Mouse (Mus musculus) heart, adult 2 months (tissue): ENCODE measurements around the gene Usp54. TPM values are rescaled to one million over a fixed set of nuclear protein-coding genes. Genes with fewer than 3 reads are reported as not detected.

Source experiments
- DNase-seq, 2 experiments: peaks; one replicate each; pipeline ENCODE4 v3.0.0; 2021
- H3K27ac ChIP-seq: fragments of 200-600 bp; 2 replicates; pipeline ENCODE4 v1.8.1; 2022
- H3K27me3 ChIP-seq: fragments of 200-500 bp; 2 replicates; pipeline ENCODE4 v1.6.1; 2012; ENCODE audit warnings: mild to moderate bottlenecking, low read length, inconsistent platforms, mixed read lengths; ENCODE audit not compliant: control insufficient read depth, insufficient read depth
- H3K36me3 ChIP-seq: fragments of 200-500 bp; 2 replicates; pipeline ENCODE4 v1.6.1; 2012; ENCODE audit warnings: low read length, inconsistent platforms; ENCODE audit not compliant: control insufficient read depth, insufficient read depth
- H3K4me1 ChIP-seq: fragments of 200-500 bp; 2 replicates; pipeline ENCODE4 v1.6.1; 2011; ENCODE audit warnings: low read length; ENCODE audit not compliant: control insufficient read depth, insufficient read depth
- H3K4me3 ChIP-seq: fragments of 200-600 bp; 2 replicates; pipeline ENCODE4 v1.8.1; 2022
- H3K79me2 ChIP-seq: fragments of 200-500 bp; replicated peaks from 2 replicates; pipeline ENCODE4 v1.6.1; 2012; ENCODE audit warnings: mild to moderate bottlenecking, inconsistent platforms, low read length, moderate library complexity, mixed read lengths; ENCODE audit not compliant: control insufficient read depth, insufficient read depth
- H3K9ac ChIP-seq: fragments of 200-500 bp; 2 replicates; pipeline ENCODE4 v1.6.1; 2012; ENCODE audit warnings: low read depth, mild to moderate bottlenecking, control low read depth, inconsistent platforms, low read length, mixed read lengths
- CTCF ChIP-seq: fragments of 200-600 bp; IDR thresholded peaks from 2 replicates; pipeline ENCODE4 v1.8.1; 2022; ENCODE audit warnings: antibody characterized with exemption, mild to moderate bottlenecking, moderate library complexity
- EP300 ChIP-seq: fragments of 200-500 bp; IDR thresholded peaks from 2 replicates; pipeline ENCODE4 v1.6.1; 2011; ENCODE audit warnings: low read depth, low read length, control low read depth; ENCODE audit not compliant: insufficient read depth
- POLR2A ChIP-seq: fragments of 200-500 bp; IDR thresholded peaks from 2 replicates; pipeline ENCODE4 v1.6.1; 2011; ENCODE audit warnings: mild to moderate bottlenecking, low read depth, low read length, control low read depth; ENCODE audit not compliant: insufficient read depth
- WGBS: fragments of 180-500 bp; shearing (Covaris S2); methylation state at CpG from one replicate; pipeline ENCODE4 v1.1.7; 2018; 5-methylcytosine and 5-hydroxymethylcytosine counted together
- intact Hi-C: fragments of 180-260 bp; cut with DNase I; formaldehyde crosslinking; loops from one replicate; pipeline ENCODE4 v1.15.1; 2025
- polyA plus RNA-seq: library from polyadenylated mRNA; depleted of rRNA; stranded (reverse); fragments of >200 nt; gene quantifications from 2 replicates; pipeline ENCODE4 v1.2.3, GENCODE M21; 2012
- total RNA-seq, 2 experiments: library from RNA; stranded (reverse); gene quantifications; 2 replicates each; pipeline ENCODE4 v1.2.3; 2021

Gene Usp54
- total and polyA plus RNA-seq, 3 experiments, result 10.9 to 16.2 (median 14.1) TPM

GRCm38 (mm10) chr14:20658902-20659301 is 18.0 kb upstream of the Usp54 start:
- no peak overlapping the region for H3K27ac ChIP-seq

DNA sequence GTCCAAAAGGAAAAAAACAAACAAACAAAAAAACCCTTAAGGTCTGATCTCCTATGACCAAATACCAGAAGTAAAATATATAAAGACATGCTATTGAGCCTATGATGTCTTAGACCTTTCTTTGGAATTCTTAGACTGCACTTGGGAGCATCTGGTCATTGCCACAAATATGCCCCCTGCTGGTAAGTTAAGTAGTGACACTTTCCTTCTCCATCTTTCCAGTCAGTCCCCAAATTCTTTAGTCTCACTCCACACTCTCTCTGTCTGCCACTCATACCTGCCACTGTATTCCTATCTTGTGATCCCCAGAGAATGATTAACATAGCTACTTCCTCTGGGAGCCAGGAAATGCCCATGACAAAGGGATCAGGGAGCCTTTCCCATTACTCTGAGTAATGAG is 17.5 kb upstream of the Usp54 start:
- intact Hi-C loops, result loop anchor here (1.0 kb wide), 1 partner anchor 82 kb away; no protein-coding TSS in a partner anchor
- TF ChIP-seq CTCF (peak; percentile 88), EP300 (no peak)

More at GRCm38 (mm10) chr14:20658902-20659301, 18.0 kb upstream of the Usp54 start:
- peaks cover 3% of the 10 kb centered on the region for H3K4me1 ChIP-seq
- 70% methylated on average over 6 of the region's 6 CpGs for WGBS
- TF ChIP-seq POLR2A (0 out of 2 replicates have a peak, but pooled peaks have one; percentile 36), EP300 (no peak), CTCF (no peak)
- intact Hi-C loops, result loop anchor here (1.0 kb wide), 1 partner anchor 83 kb away; no protein-coding TSS in a partner anchor
- H3K9ac ChIP-seq, result no peak overlapping the region
- H3K79me2 ChIP-seq, result no peaks in the 10 kb centered on the region
- no peaks in the 10 kb centered on the region for H3K27me3 ChIP-seq
- H3K36me3 ChIP-seq, result no peaks in the 10 kb centered on the region
- no peak overlapping the region for H3K4me3 ChIP-seq
- no peak for DNase-seq

GRCm38 (mm10) chr14:20656361-20656760 is 15.5 kb upstream of the Usp54 start, which contains the start of gene Myoz1:
Myoz1 (minus strand) TSS chr14:20656540.
- intact Hi-C loops, result no loop called here
- 40% methylated on average over 11 of the region's 11 CpGs for WGBS
- no peak for TF ChIP-seq CTCF
- Histone ChIP-seq H3K4me3 (no peak within 1 kb of the TSS), H3K27ac (peak within 1 kb of the TSS; percentile 5), H3K36me3 (no peaks in the 10 kb centered on the region), H3K4me1 (peaks cover 3% of the 10 kb centered on the region), H3K27me3 (no peaks in the 10 kb centered on the region), H3K79me2 (no peaks in the 10 kb centered on the region), H3K9ac (no peak within 1 kb of the TSS)
- no peak for DNase-seq

More for the DNA sequence above, 17.5 kb upstream of the Usp54 start:
- Histone ChIP-seq H3K36me3 (no peaks in the 10 kb centered on the region), H3K27me3 (no peaks in the 10 kb centered on the region), H3K4me1 (peaks cover 3% of the 10 kb centered on the region), H3K79me2 (no peaks in the 10 kb centered on the region), H3K4me3 (no peak overlapping the region), H3K9ac (no peak overlapping the region), H3K27ac (no peak overlapping the region)
- no peak for DNase-seq

DNA sequence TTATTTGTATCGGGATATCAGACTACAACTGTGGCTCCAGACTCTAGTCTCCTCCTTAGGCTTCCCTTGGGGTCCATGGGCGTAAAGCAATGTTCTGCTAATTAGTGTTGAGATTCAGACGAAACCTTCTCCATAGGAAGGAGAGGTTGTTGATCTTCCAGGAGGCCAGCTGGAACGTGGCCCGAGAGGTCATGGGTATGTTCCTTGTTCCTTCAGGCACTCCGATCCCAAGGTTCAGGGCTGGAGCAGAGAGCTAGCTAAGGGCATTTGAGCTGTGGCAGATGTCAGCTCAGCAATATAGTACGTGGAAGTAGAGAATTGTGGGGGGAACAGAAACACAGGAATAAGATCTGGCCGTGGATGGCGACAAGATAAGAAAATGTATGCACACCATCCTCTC is 14.9 kb upstream of the Usp54 start:
- TF ChIP-seq POLR2A (no peak), CTCF (no peak), EP300 (no peak)
- H3K4me3 ChIP-seq, result no peak overlapping the region
- H3K36me3 ChIP-seq, result no peaks in the 10 kb centered on the region
- no peak for DNase-seq
- H3K9ac ChIP-seq, result no peak overlapping the region
- peaks cover 3% of the 10 kb centered on the region for H3K4me1 ChIP-seq
- intact Hi-C loops, result no loop called here
- 41% methylated on average over 9 of the region's 9 CpGs for WGBS
- no peaks in the 10 kb centered on the region for H3K79me2 ChIP-seq
- H3K27ac ChIP-seq, result peak overlapping the region; percentile 5; the same call in 1 of the 2 replicates
- H3K27me3 ChIP-seq, result no peaks in the 10 kb centered on the region

- Histone ChIP-seq H3K79me2 (no peaks in the 10 kb centered on the region), H3K9ac (no peak overlapping the region), H3K27me3 (no peaks in the 10 kb centered on the region), H3K27ac (peak overlapping the region; percentile 5), H3K4me1 (peaks cover 3% of the 10 kb centered on the region), H3K4me3 (no peak overlapping the region), H3K36me3 (no peaks in the 10 kb centered on the region)
- no peak for DNase-seq
- intact Hi-C loops, result no loop called here
- no peak for TF ChIP-seq POLR2A
- no peak for TF ChIP-seq EP300
- TF ChIP-seq CTCF, result no peak
- WGBS, result 45% methylated on average over 9 of the region's 9 CpGs
Observed at GRCm38 (mm10) chr14:20654690-20655421, 14.0 kb upstream of the Usp54 start.

- Histone ChIP-seq H3K27me3 (no peaks in the 10 kb centered on the region), H3K79me2 (no peaks in the 10 kb centered on the region), H3K27ac (peak overlapping the region; percentile 20; the same call in 1 of the 2 replicates), H3K4me1 (peaks cover 3% of the 10 kb centered on the region), H3K4me3 (no peak overlapping the region), H3K9ac (no peak overlapping the region), H3K36me3 (no peaks in the 10 kb centered on the region)
- intact Hi-C loops, result no loop called here
- DNase-seq, result peak in 1 of 2 experiments; percentile 19
- 48% methylated on average over 4 of the region's 4 CpGs for WGBS
- TF ChIP-seq CTCF (no peak), POLR2A (no peak), EP300 (no peak)
Observed at GRCm38 (mm10) chr14:20651722-20652256, 10.9 kb upstream of the Usp54 start.
